Mouse (Mus musculus) activated CD4-positive, CD25-positive, alpha-beta regulatory T cell, adult 4 months (primary cell): ENCODE measurements around the gene Mlycd. TPM values are rescaled to one million over a fixed set of nuclear protein-coding genes. Genes with fewer than 3 reads are reported as not detected.
"Not testable (repeated sequence)": the region's sequence is repeated elsewhere in the genome, so short reads cannot be mapped to it uniquely, and the experiment has no call there.

ENCODE experiments used
- ATAC-seq: one replicate; pipeline ENCODE4 v1.8.0; 2017
- polyA plus RNA-seq, 2 experiments: library from polyadenylated mRNA; unstranded; fragments of 100-300 nt; shearing (Covaris generic); gene quantifications; one replicate each; pipeline ENCODE4 v1.2.1; 2017

Mlycd gene
- 1 to 10 TPM; 4.2 to 6.4 TPM for polyA plus RNA-seq

- ATAC-seq: peak; percentile 92
These were observed at the start of gene Mlycd for GRCm38 (mm10) chr8:119394524-119395026. Gene Mlycd, plus strand, starts transcription at chr8:119394878.

DNA sequence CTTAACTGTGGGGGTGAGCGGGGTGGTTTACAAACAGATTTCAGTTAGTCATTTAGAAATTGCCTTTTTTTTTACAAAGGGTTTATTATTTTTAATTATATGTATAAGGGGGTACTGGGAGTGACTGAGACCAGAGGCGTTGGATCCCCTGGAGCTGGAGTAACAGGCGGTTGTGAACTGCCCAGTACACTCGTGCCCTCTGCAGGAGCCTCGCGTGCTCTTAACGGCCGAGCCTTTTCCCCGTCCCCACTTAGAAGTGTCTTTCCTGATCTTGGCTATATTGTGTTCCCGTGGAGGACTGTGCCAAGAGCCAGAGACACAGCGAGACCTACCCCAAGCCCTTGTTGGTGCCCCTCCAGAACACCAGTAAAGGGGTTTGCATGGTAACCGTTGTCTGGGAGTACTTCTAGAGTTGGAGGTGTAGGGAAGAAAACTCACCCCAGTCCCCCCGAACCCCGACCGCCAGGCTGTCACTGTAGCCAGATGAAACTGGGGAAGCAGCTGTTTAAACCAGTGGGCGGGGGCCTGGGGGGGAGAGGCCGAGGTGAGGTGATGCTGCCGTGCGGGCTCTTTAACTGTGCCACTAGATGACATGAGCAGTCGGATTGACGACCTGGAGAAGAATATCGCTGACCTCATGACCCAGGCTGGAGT is 49.5 kb upstream of the Mlycd start:
- no peak for ATAC-seq

DNA sequence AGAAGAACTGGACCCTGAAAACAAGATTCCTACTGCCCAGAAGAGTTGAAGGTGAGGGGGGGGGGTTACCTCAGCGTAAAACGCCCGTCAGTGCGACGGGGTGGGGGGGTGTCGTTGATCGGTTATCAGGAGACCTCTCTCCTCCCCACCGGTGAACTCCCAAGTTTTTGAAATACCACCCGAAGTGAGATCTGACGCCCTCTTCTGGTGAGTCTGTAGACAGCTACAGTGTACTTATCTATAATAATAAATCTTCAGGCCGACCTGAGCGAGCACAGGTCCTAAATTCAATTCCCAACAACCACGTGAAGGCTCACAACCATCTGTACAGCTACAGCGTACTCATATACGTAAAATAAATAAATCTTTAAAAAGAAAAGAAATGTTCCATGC is 49.0 kb upstream of the Mlycd start:
- no peak for ATAC-seq

DNA sequence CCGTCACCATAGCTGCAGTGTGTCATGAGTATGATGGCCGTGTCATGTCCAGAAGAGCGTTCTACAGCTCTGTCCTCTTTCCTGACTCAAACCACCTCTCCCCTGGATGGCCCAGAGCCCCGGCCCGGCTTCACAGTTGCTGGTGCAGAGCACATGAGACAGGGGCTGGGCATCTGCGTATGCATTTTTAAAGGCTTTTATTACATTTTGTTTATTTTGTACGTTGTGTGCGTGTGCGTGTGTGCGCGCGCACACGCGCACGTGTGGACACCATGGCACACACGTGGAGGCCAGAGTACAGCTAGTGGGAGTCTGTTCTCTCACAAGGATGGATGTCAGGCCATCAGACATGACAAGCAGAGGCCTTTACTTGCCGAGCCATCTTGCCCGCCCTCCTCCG is 43.0 kb upstream of the Mlycd start:
- ATAC-seq: no peak

DNA sequence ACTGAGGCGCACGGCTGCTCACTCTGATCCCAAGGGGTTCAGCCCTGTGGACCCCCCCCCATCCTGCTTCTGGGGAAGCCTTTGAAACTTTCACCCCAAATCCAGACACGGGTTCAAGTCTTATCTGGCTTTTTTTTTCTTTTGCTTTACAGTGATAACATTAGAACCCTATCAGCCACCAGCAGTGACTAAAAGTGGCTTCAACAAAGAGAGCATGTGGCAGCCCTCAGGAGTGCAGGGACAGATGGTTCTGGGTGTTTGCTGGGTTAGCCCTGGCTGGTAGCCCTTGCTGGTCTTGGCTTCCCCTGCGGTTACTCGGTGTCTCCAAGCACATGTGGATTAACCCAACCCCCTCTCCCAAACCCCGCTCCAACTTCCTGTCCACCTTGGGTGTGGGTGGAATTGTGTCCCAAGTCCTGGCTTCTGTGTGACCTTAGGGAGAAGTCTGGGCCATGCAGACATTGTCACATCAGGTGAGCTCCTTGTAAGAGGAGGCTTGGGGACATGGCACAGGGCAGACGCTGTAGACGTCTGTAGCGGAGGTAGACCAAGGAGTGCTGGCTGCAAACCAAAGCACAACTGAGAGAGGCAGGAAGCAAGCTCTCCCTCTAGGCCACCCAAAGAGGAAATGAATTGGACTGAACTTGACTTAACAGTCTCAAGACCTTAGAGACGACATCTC is 41.6 kb upstream of the Mlycd start:
- peak; percentile 46 for ATAC-seq

GRCm38 (mm10) chr8:119353659-119354023 is 41.0 kb upstream of the Mlycd start:
- ATAC-seq: no peak

- ATAC-seq: not testable (repeated sequence)
These were observed 38.0 kb upstream of the Mlycd start for GRCm38 (mm10) chr8:119356631-119357030.

- ATAC-seq: no peak
These were observed 36.5 kb upstream of the Mlycd start for GRCm38 (mm10) chr8:119358175-119358574.

GRCm38 (mm10) chr8:119358836-119359235 is 35.8 kb upstream of the Mlycd start:
- no peak for ATAC-seq

DNA sequence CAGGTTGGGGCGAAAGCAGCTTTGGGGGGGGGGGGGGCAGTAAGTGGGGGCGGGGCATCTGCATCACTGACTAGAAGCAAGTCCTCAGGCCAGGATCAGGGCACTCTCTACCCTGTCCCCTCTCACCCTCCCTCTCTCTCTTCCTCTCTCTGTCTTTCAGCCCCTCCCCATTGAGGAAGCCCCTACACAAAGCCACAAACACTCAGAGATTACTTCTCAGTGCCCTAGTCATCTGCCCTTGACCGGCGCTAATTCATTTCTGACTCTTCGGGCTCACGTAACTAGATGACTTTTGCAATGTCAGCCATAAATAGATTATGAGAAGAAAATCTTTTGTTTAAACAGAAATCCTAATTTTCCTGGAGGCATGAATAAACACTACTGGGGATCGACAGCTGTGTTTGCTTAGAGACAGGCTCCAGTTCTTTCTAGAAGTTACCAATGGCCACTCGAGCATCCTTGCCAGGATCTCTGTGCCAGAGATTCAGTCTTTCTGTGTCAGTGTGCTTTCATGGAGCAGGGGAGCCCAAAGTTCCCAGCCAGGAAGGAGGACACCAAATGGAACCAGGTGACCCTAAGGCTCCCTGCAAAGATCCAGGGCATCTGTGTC is 33.9 kb upstream of the Mlycd start:
- ATAC-seq: no peak

GRCm38 (mm10) chr8:119374716-119375115 is 20.0 kb upstream of the Mlycd start:
- not testable (repeated sequence) for ATAC-seq

DNA sequence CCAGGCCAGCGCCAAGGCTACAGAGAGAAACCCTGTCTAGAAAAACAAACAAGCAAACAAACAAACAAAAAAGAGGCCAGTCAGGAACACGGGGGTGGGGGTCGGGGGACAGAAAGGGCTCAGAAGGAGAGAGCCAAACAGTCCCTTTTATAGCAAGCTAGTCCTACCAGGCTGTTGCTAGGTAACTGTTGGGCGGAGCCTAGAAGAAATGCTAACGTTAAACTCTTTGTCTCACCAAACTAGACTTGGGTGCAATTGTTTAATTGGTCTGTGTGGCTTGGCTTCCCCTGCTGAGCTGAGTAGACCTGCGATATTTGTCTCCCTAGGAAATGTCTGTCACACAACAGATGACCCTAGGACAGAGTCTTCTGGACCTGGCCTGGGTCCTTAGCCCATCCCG is 16.2 kb upstream of the Mlycd start:
- ATAC-seq: no peak

GRCm38 (mm10) chr8:119380619-119381018 is 14.1 kb upstream of the Mlycd start:
- ATAC-seq: peak; percentile 66

GRCm38 (mm10) chr8:119384478-119384877 is 10.2 kb upstream of the Mlycd start:
- peak; percentile 52 for ATAC-seq

DNA sequence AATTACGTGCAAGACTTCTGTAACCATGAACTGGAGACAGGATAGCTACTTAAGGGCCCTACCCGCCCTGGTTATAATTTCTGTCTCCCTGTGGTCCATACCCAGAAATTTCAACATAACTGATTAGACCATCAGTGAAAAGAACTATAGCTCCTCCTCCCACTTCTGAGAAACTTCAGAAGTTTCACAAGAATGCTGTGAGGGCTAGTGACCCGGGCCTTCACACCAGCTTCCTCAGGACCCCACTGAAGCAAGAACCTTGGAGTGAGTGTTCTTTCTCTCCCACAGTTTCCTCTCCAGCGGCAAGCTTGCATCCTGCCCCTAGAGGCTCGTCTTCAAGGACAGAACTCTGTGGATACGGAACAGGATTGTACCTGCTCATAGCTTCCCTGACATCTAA is 8.8 kb upstream of the Mlycd start:
- ATAC-seq: no peak

DNA sequence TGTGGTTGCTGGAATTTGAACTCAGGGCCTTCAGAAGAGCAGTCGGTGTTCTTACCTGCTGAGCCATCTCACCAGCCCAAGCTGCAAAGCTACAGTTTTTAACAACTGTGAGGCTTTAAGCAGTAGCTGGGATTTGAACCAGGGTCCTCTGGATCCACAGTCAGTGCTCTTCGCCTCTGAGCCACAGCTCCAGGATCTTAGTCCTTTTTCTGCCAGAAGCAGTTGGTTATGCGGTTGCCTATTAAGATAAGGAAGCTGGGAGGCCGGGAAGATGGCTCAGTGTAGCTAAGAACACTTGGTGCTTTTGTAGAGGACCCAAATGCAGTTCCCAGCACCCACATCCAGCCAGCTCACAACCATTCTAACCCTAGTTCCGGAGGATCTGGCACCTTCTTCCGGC is 7.7 kb upstream of the Mlycd start:
- no peak for ATAC-seq

DNA sequence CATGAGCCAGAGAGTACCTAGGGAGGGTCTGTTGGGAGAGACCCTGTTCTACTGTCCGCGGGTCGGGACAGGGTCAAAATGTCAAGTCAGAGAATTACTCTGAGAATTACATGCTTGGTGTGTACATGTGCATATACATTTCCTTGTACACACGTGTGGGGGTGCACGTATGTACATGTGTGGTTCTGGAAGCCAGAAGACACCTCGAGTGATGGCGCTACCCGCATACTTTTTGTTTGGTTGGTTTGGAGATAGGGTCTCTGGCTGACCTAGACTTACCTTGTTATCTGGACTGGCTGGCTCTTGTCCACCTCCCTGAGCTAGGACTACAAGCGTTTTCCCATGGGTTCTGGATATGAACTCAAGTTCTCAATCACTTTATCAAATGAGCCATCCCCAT is 581 bp upstream of the Mlycd start:
- no peak for ATAC-seq

DNA sequence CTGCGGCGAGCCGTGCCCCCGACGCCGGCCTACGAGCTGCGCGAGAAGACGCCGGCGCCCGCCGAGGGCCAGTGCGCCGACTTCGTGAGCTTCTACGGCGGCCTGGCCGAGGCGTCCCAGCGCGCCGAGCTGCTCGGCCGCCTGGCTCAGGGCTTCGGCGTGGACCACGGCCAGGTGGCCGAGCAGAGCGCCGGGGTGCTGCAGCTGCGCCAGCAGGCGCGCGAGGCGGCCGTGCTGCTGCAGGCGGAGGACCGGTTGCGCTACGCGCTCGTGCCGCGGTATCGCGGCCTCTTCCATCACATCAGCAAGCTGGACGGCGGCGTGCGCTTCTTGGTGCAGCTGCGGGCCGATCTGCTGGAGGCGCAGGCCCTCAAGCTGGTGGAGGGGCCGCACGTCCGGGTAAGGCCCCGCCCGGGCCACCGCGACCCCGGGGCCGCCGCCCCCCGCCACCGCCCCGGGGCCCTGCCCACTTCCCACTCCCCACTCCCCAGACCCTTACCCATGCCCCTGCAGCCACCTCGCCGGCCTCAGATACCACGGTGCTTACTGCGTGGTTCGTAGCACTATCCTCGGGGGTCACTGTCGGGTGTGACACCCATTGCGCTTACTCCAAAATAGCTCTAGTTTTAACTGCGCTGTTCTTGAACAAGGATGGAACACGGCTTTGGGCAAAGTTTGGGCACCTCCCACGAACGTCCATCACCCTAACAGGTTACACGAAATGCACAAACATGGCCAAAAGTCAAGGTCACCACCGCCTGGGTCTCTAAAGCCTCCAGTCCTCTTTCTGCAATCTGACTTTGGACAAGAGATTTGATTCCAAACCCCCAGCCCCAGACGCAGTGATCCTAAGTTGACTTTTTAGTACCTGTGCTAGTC is 633 bp downstream of the Mlycd start:
- ATAC-seq: peak; percentile 10

GRCm38 (mm10) chr8:119398558-119398957 is 3.9 kb downstream of the Mlycd start:
- ATAC-seq: no peak

GRCm38 (mm10) chr8:119399255-119399654 is 4.6 kb downstream of the Mlycd start:
- no peak for ATAC-seq

DNA sequence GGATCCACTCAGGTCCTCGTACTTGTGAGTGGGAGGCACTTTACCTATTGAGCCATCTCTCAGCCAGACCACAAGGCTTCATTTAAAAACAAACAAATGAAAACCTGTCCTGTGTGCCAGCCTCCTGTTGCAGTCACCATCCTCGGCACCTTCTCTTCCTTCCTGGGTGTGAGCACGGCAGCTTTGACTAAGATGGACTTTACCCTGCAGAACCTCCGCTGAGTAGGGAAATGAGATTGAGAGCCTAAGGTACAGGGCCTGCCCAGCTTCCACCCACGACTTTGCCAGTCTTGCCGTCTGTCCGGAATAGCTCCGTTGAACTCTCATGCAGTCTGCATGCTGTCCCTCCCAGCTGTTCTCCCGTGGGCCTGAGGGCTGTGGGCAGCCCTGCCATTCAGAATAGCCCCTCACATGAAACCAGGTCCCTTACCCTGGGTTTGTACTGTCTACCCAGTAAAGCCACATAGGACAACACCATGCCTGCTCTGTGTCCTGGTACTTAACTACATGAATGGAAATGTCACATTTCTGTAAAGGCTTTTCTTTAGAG is 5.5 kb downstream of the Mlycd start:
- no peak for ATAC-seq

GRCm38 (mm10) chr8:119400904-119401303 is 6.2 kb downstream of the Mlycd start:
- no peak for ATAC-seq

GRCm38 (mm10) chr8:119403912-119404311 is 9.2 kb downstream of the Mlycd start:
- ATAC-seq: no peak
